ENCODE assay signal across 27 mouse cellular contexts in genomic region chr12:41575221-41575620, GRCm38 (mm10).
DNase-seq lines count a peak whose midpoint lies in the region; ATAC-seq and TF ChIP-seq lines count a peak whose summit lies in the region.
"Had no signal": no experiment of that assay in that cellular context is flagged by ENCODE, and none has a peak within 500 bp of the region (broad histone marks: within the 10 kb centered on the region; RNA-seq: fewer than 3 reads in every experiment).

No protein-coding gene starts in this region.

- ATAC-seq in embryonic facial prominence, embryonic 14.5 days (ENCODE audit: low read depth), result no peak
- peak; percentile 51 for ATAC-seq in forebrain, embryonic 15.5 days (replicated peaks)
- ATAC-seq in forebrain, embryonic 13.5 days, result no peak
- ATAC-seq in forebrain, postnatal 0 days, result peak; percentile 38; the same call in 1 of the 2 replicates
- no peak for ATAC-seq in lung, embryonic 14.5 days (ENCODE audit: insufficient read depth)
- ATAC-seq: activated CD4-positive, CD25-positive, alpha-beta regulatory T cell, adult 4 months; CD4-positive, CD25-positive, alpha-beta regulatory T cell, adult 4 months; Patski had no signal

- peak; percentile 8 for DNase-seq in embryonic facial prominence, embryonic 14.5 days (ENCODE audit: low spot score)
- DNase-seq in embryonic facial prominence, embryonic 10.5 days (ENCODE audit: low spot score), result no peak
- peak; percentile 29 for DNase-seq in forebrain, postnatal 0 days
- DNase-seq in forebrain, embryonic 10.5 days (ENCODE audit: extremely low spot score, low spot score), result no peak
- peak; percentile 59 for DNase-seq in lung, embryonic 14.5 days
- no peak for DNase-seq in lung, postnatal 10 days
- DNase-seq: adrenal gland, adult 8-10 months; adrenal gland, postnatal 14 days; adrenal gland, postnatal 36 days; B cell, adult 2 months; cerebellum, adult 11 months; cerebellum, adult 18-20 months; cerebellum, adult 8-10 months; cerebellum, adult 9-11 months; cerebellum, postnatal 14 days; cerebellum, postnatal 36 days; embryo, embryonic 11 days had no signal

- no peak overlapping the region for H3K9ac ChIP-seq in embryonic facial prominence, embryonic 14.5 days (ENCODE audit: low read depth, low read length)
- no peak overlapping the region for H3K9ac ChIP-seq in forebrain, embryonic 15.5 days (replicated peaks)
- H3K9ac ChIP-seq in forebrain, embryonic 13.5 days, result no peak overlapping the region
- no peak overlapping the region for H3K9ac ChIP-seq in forebrain, postnatal 0 days
- H3K9ac ChIP-seq in lung, embryonic 14.5 days, result no peak overlapping the region
- H3K9ac ChIP-seq: embryonic facial prominence, embryonic 12.5 days; embryonic facial prominence, embryonic 15.5 days had no signal

- H3K4me1 ChIP-seq in embryonic facial prominence, embryonic 14.5 days (ENCODE audit: control insufficient read depth, insufficient read depth, low read length), result no peaks in the 10 kb centered on the region
- H3K4me1 ChIP-seq in embryonic facial prominence, embryonic 10.5 days, result no peaks in the 10 kb centered on the region
- no peaks in the 10 kb centered on the region for H3K4me1 ChIP-seq in forebrain, embryonic 15.5 days
- H3K4me1 ChIP-seq in forebrain, embryonic 13.5 days, result no peaks in the 10 kb centered on the region
- H3K4me1 ChIP-seq in forebrain, postnatal 0 days (ENCODE audit: insufficient read depth), result no peaks in the 10 kb centered on the region
- no peaks in the 10 kb centered on the region for H3K4me1 ChIP-seq in forebrain, embryonic 10.5 days
- H3K4me1 ChIP-seq in lung, embryonic 14.5 days (ENCODE audit: insufficient read depth), result no peaks in the 10 kb centered on the region
- H3K4me1 ChIP-seq: embryonic facial prominence, embryonic 12.5 days; embryonic facial prominence, embryonic 15.5 days had no signal

- no peaks in the 10 kb centered on the region for H3K27me3 ChIP-seq in embryonic facial prominence, embryonic 14.5 days (replicated peaks; ENCODE audit: control insufficient read depth, insufficient read depth, low read length)
- H3K27me3 ChIP-seq in embryonic facial prominence, embryonic 10.5 days (replicated peaks; ENCODE audit: low read depth, poor library complexity, severe bottlenecking), result no peaks in the 10 kb centered on the region
- H3K27me3 ChIP-seq in forebrain, embryonic 15.5 days, result no peaks in the 10 kb centered on the region
- no peaks in the 10 kb centered on the region for H3K27me3 ChIP-seq in forebrain, embryonic 13.5 days
- no peaks in the 10 kb centered on the region for H3K27me3 ChIP-seq in forebrain, postnatal 0 days (ENCODE audit: insufficient read depth, low read length)
- no peaks in the 10 kb centered on the region for H3K27me3 ChIP-seq in forebrain, embryonic 10.5 days (ENCODE audit: poor library complexity, severe bottlenecking)
- H3K27me3 ChIP-seq in lung, embryonic 14.5 days (ENCODE audit: insufficient read depth, low read length), result no peaks in the 10 kb centered on the region
- H3K27me3 ChIP-seq: CH12.LX; embryonic facial prominence, embryonic 12.5 days; embryonic facial prominence, embryonic 15.5 days had no signal

- H3K27ac ChIP-seq in embryonic facial prominence, embryonic 14.5 days (replicated peaks; ENCODE audit: low read depth, low read length), result no peak overlapping the region
- H3K27ac ChIP-seq in embryonic facial prominence, embryonic 10.5 days (replicated peaks), result no peak overlapping the region
- H3K27ac ChIP-seq in forebrain, embryonic 15.5 days (replicated peaks), result no peak overlapping the region
- no peak overlapping the region for H3K27ac ChIP-seq in forebrain, embryonic 13.5 days
- H3K27ac ChIP-seq in forebrain, postnatal 0 days (ENCODE audit: low read depth, low read length), result no peak overlapping the region
- no peak overlapping the region for H3K27ac ChIP-seq in forebrain, embryonic 10.5 days
- H3K27ac ChIP-seq in lung, embryonic 14.5 days (ENCODE audit: low read depth), result no peak overlapping the region
- H3K27ac ChIP-seq: embryonic facial prominence, embryonic 12.5 days; embryonic facial prominence, embryonic 15.5 days had no signal

- no peak for TF ChIP-seq CTCF in forebrain, postnatal 0 days (IDR thresholded peaks at IDR 0.05; ENCODE audit: low read depth)
- no peak for TF ChIP-seq CTCF in lung, embryonic 14.5 days (IDR thresholded peaks at IDR 0.05; ENCODE audit: low read depth)

- H3K4me2 ChIP-seq in embryonic facial prominence, embryonic 14.5 days (ENCODE audit: low read depth, low read length), result no peak overlapping the region
- no peak overlapping the region for H3K4me2 ChIP-seq in forebrain, embryonic 15.5 days (replicated peaks)
- H3K4me2 ChIP-seq in forebrain, embryonic 13.5 days, result no peak overlapping the region
- H3K4me2 ChIP-seq in forebrain, postnatal 0 days (ENCODE audit: low read depth), result no peak overlapping the region
- no peak overlapping the region for H3K4me2 ChIP-seq in lung, embryonic 14.5 days
- H3K4me2 ChIP-seq: embryonic facial prominence, embryonic 12.5 days; embryonic facial prominence, embryonic 15.5 days had no signal

- H3K36me3 ChIP-seq in embryonic facial prominence, embryonic 14.5 days (ENCODE audit: control insufficient read depth, insufficient read depth, low read length), result no peaks in the 10 kb centered on the region
- H3K36me3 ChIP-seq in embryonic facial prominence, embryonic 10.5 days (replicated peaks), result no peaks in the 10 kb centered on the region
- no peaks in the 10 kb centered on the region for H3K36me3 ChIP-seq in forebrain, embryonic 15.5 days
- no peaks in the 10 kb centered on the region for H3K36me3 ChIP-seq in forebrain, embryonic 13.5 days (ENCODE audit: poor library complexity, severe bottlenecking)
- H3K36me3 ChIP-seq in forebrain, postnatal 0 days (ENCODE audit: insufficient read depth), result no peaks in the 10 kb centered on the region
- no peaks in the 10 kb centered on the region for H3K36me3 ChIP-seq in forebrain, embryonic 10.5 days (replicated peaks)
- no peaks in the 10 kb centered on the region for H3K36me3 ChIP-seq in lung, embryonic 14.5 days (ENCODE audit: insufficient read depth)
- H3K36me3 ChIP-seq: embryonic facial prominence, embryonic 12.5 days; embryonic facial prominence, embryonic 15.5 days; G1E had no signal

- H3K9me3 ChIP-seq in embryonic facial prominence, embryonic 14.5 days (ENCODE audit: control insufficient read depth, low read length), result no peaks in the 10 kb centered on the region
- H3K9me3 ChIP-seq in embryonic facial prominence, embryonic 10.5 days, result no peaks in the 10 kb centered on the region
- no peaks in the 10 kb centered on the region for H3K9me3 ChIP-seq in forebrain, embryonic 15.5 days
- no peaks in the 10 kb centered on the region for H3K9me3 ChIP-seq in forebrain, embryonic 13.5 days (replicated peaks)
- H3K9me3 ChIP-seq in forebrain, postnatal 0 days (ENCODE audit: low read length), result no peaks in the 10 kb centered on the region
- H3K9me3 ChIP-seq in forebrain, embryonic 10.5 days, result no peaks in the 10 kb centered on the region
- H3K9me3 ChIP-seq in lung, embryonic 14.5 days (ENCODE audit: low read depth, low read length), result no peaks in the 10 kb centered on the region
- H3K9me3 ChIP-seq: embryonic facial prominence, embryonic 12.5 days; embryonic facial prominence, embryonic 15.5 days; G1E had no signal

- H3K4me3 ChIP-seq in embryonic facial prominence, embryonic 14.5 days (ENCODE audit: low read depth, low read length), result no peak overlapping the region
- no peak overlapping the region for H3K4me3 ChIP-seq in embryonic facial prominence, embryonic 10.5 days
- H3K4me3 ChIP-seq in forebrain, embryonic 15.5 days, result no peak overlapping the region
- H3K4me3 ChIP-seq in forebrain, embryonic 13.5 days, result no peak overlapping the region
- no peak overlapping the region for H3K4me3 ChIP-seq in forebrain, postnatal 0 days (ENCODE audit: low read depth, low read length)
- no peak overlapping the region for H3K4me3 ChIP-seq in forebrain, embryonic 10.5 days
- H3K4me3 ChIP-seq in lung, embryonic 14.5 days (ENCODE audit: low read depth, low read length), result no peak overlapping the region
- H3K4me3 ChIP-seq: embryonic facial prominence, embryonic 12.5 days; embryonic facial prominence, embryonic 15.5 days; erythroblast, embryonic 14.5 days had no signal

- WGBS in embryonic facial prominence, embryonic 14.5 days, result 56% methylated on average over 4 of the region's 4 CpGs
- WGBS in embryonic facial prominence, embryonic 10.5 days, result 90% methylated on average over 4 of the region's 4 CpGs
- 61% methylated on average over 4 of the region's 4 CpGs for WGBS in forebrain, embryonic 15.5 days
- WGBS in forebrain, embryonic 13.5 days, result 73% methylated on average over 4 of the region's 4 CpGs
- 57% methylated on average over 4 of the region's 4 CpGs for WGBS in forebrain, postnatal 0 days
- 88% methylated on average over 4 of the region's 4 CpGs for WGBS in forebrain, embryonic 10.5 days
- WGBS in lung, embryonic 14.5 days, result 43% methylated on average over 4 of the region's 4 CpGs

Comparison
In these comparisons a context has a peak if more than half of its experiments do, and no peak if none do; other contexts are left out.
1. ATAC-seq: peak in forebrain, embryonic 15.5 days (single experiment) and forebrain, postnatal 0 days (single experiment); none in embryonic facial prominence, embryonic 14.5 days (single experiment), forebrain, embryonic 13.5 days (single experiment) and lung, embryonic 14.5 days (single experiment).
2. DNase-seq: peak in embryonic facial prominence, embryonic 14.5 days (single experiment), forebrain, postnatal 0 days (single experiment) and lung, embryonic 14.5 days (single experiment); none in embryonic facial prominence, embryonic 10.5 days (single experiment), forebrain, embryonic 10.5 days (single experiment) and lung, postnatal 10 days (single experiment).